Mouse (Mus musculus) myocyte (in vitro differentiated cells): Measurements from ENCODE around the gene Myh6. TPM values are rescaled to one million over a fixed set of nuclear protein-coding genes. Genes with fewer than 3 reads are reported as not detected.

ENCODE experiments used
- H3K27me3 ChIP-seq: one replicate; pipeline ENCODE4 v1.6.1; 2011; ENCODE audit not compliant: control insufficient read depth, insufficient read depth, insufficient read length
- H3K36me3 ChIP-seq: one replicate; pipeline ENCODE4 v1.6.1; 2011; ENCODE audit not compliant: control insufficient read depth, insufficient read depth
- H3K4me2 ChIP-seq: one replicate; pipeline ENCODE4 v1.6.1; 2011; ENCODE audit warnings: low read depth, control low read depth
- H3K4me3 ChIP-seq: one replicate; pipeline ENCODE4 v1.5.1; 2011; ENCODE audit warnings: mild to moderate bottlenecking, control low read depth, moderate library complexity
- H3K79me2 ChIP-seq: one replicate; pipeline ENCODE4 v1.6.1; 2011; ENCODE audit not compliant: control insufficient read depth, insufficient read depth
- H3ac ChIP-seq: one replicate; pipeline ENCODE4 v1.6.1; 2011; ENCODE audit not compliant: control insufficient read depth, insufficient read length
- CEBPB ChIP-seq: IDR thresholded peaks from 2 replicates; pipeline ENCODE4 v1.6.1; 2011; ENCODE audit warnings: mild to moderate bottlenecking, moderate library complexity; ENCODE audit not compliant: poor library complexity, insufficient read depth, severe bottlenecking
- E2F4 ChIP-seq: IDR thresholded peaks from one replicate; pipeline ENCODE4 v1.6.1; 2011; ENCODE audit warnings: mild to moderate bottlenecking, control low read depth, moderate library complexity; ENCODE audit not compliant: insufficient read depth
- MAX ChIP-seq: IDR thresholded peaks from one replicate; pipeline ENCODE4 v1.6.1; 2011; ENCODE audit warnings: low read depth, mild to moderate bottlenecking, control low read depth
- MYOD1 ChIP-seq, 3 experiments: IDR thresholded peaks; one replicate each; pipeline ENCODE4 v1.6.1; 2011; ENCODE audit warnings: control low read depth in 2 of 3, low read depth in 2 of 3, mild to moderate bottlenecking in 2 of 3, moderate library complexity in 1 of 3; ENCODE audit not compliant: insufficient read length in 2 of 3, control insufficient read depth in 1 of 3
- MYOG ChIP-seq, 3 experiments: IDR thresholded peaks; one replicate each; pipeline ENCODE4 v1.6.1; 2011; ENCODE audit warnings: control low read depth in 2 of 3, low read depth in 2 of 3, mild to moderate bottlenecking in 2 of 3; ENCODE audit not compliant: insufficient read length in 2 of 3, control insufficient read depth in 1 of 3, insufficient read depth in 1 of 3
- POLR2A ChIP-seq: IDR thresholded peaks from one replicate; pipeline ENCODE4 v1.6.1; 2011; ENCODE audit warnings: low read depth, mild to moderate bottlenecking, control low read depth, moderate library complexity; ENCODE audit not compliant: insufficient read length
- POLR2AphosphoS2 ChIP-seq: IDR thresholded peaks from one replicate; pipeline ENCODE4 v1.6.1; 2011; ENCODE audit warnings: low read depth, control low read depth; ENCODE audit not compliant: insufficient read length
- REST ChIP-seq: IDR thresholded peaks from one replicate; pipeline ENCODE4 v1.6.1; 2011; ENCODE audit warnings: mild to moderate bottlenecking, control low read depth, moderate library complexity; ENCODE audit not compliant: insufficient read depth, insufficient read length
- SRF ChIP-seq: IDR thresholded peaks from one replicate; pipeline ENCODE4 v1.6.1; 2011; ENCODE audit warnings: low read depth; ENCODE audit not compliant: control insufficient read depth, insufficient read length
- TCF12 ChIP-seq: IDR thresholded peaks from one replicate; pipeline ENCODE4 v1.6.1; 2011; ENCODE audit warnings: mild to moderate bottlenecking, control low read depth; ENCODE audit not compliant: poor library complexity, insufficient read depth, severe bottlenecking
- TCF3 ChIP-seq: IDR thresholded peaks from one replicate; pipeline ENCODE4 v1.6.1; 2011; ENCODE audit warnings: low read depth, control low read depth; ENCODE audit not compliant: insufficient read length
- USF1 ChIP-seq: IDR thresholded peaks from one replicate; pipeline ENCODE4 v1.6.1; 2011; ENCODE audit warnings: low read depth, mild to moderate bottlenecking, control low read depth, moderate library complexity
- polyA plus RNA-seq: library from polyadenylated mRNA; unstranded; fragments of >200 nt; fragmentation: generic; extraction: Trizol; gene quantifications from one replicate; pipeline ENCODE4 v1.2.1, GENCODE M21; 2012; ENCODE audit warnings: missing spikeins

The Myh6 gene
- polyA plus RNA-seq, 1 experiment = 15.0 TPM

DNA sequence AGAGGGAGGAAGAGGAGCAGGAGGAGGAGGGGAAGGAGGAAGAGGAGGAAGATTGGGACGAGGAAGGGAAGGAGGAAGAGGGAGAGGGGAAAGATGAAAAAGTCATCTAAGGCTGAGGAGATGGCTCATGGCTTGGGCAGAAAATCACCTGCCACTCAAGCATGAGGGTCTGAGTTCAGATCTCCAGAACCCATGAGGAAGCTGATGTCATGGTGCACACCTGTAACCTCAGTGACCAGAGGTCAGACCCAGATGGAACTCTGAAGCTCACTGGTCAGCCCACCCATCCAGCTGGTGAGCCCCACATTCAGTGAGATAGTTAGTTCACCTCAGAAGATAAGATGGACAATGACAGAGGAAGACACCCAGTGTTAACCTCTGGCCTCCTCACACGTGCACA lies 21.8 kb downstream of the Myh6 start:
- TF ChIP-seq CEBPB (no peak), SRF (no peak), POLR2AphosphoS2 (no peak), USF1 (no peak), MYOG (IDR thresholded peaks at IDR 0.05; ENCODE audit: control insufficient read depth in 1 of 3, insufficient read depth in 1 of 3, insufficient read length in 2 of 3, low read depth in 2 of 3) (no peak), E2F4 (no peak), MAX (no peak), TCF12 (no peak), REST (no peak), TCF3 (no peak), POLR2A (no peak), MYOD1 (IDR thresholded peaks at IDR 0.05; ENCODE audit: control insufficient read depth in 1 of 3, insufficient read length in 2 of 3, low read depth in 2 of 3) (no peak)
- H3K36me3 ChIP-seq = no peaks in the 10 kb centered on the region
- H3K79me2 ChIP-seq = no peaks in the 10 kb centered on the region
- peaks cover 8% of the 10 kb centered on the region for H3K27me3 ChIP-seq
- H3K4me3 ChIP-seq = no peak overlapping the region
- H3K4me2 ChIP-seq = no peak overlapping the region
- H3ac ChIP-seq = no peak overlapping the region

DNA sequence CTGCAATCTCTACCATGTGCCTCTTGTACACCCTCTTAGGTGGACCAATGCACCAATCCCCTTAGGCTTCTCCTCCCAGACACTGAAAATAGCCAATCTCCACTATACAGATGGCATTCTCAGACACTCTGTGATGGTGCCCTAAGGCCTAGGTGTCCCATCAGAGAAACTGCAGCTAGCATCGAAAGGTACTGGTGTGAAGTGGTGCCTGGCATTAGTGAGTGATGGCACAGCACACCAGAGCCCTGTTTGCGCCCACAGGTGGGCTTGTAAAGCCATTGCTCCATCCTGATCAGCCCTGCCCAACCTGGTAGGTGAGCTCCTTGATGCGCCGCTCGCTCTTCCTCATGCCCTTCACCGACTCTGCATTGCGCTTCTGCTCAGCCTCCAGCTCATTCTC lies 22.8 kb downstream of the Myh6 start:
- H3K79me2 ChIP-seq = no peaks in the 10 kb centered on the region
- no peak overlapping the region for H3K4me2 ChIP-seq
- TF ChIP-seq POLR2AphosphoS2 = no peak
- no peak for TF ChIP-seq POLR2A
- TF ChIP-seq TCF12 = no peak
- no peak for TF ChIP-seq TCF3
- no peak for TF ChIP-seq REST
- no peak for TF ChIP-seq MYOG (IDR thresholded peaks at IDR 0.05; ENCODE audit: control insufficient read depth in 1 of 3, insufficient read depth in 1 of 3, insufficient read length in 2 of 3, low read depth in 2 of 3)
- TF ChIP-seq USF1 = no peak
- TF ChIP-seq MYOD1 (IDR thresholded peaks at IDR 0.05; ENCODE audit: control insufficient read depth in 1 of 3, insufficient read length in 2 of 3, low read depth in 2 of 3) = no peak
- TF ChIP-seq CEBPB = no peak
- no peak for TF ChIP-seq E2F4
- H3K27me3 ChIP-seq = peaks cover 4% of the 10 kb centered on the region
- no peak overlapping the region for H3ac ChIP-seq
- no peaks in the 10 kb centered on the region for H3K36me3 ChIP-seq
- no peak overlapping the region for H3K4me3 ChIP-seq

GRCm38 (mm10) chr14:54942479-54942878 lies 24.2 kb downstream of the Myh6 start:
- Histone ChIP-seq H3ac (no peak overlapping the region), H3K4me2 (no peak overlapping the region), H3K27me3 (peaks cover 8% of the 10 kb centered on the region), H3K36me3 (no peaks in the 10 kb centered on the region), H3K79me2 (no peaks in the 10 kb centered on the region), H3K4me3 (no peak overlapping the region)
- TF ChIP-seq CEBPB (no peak), POLR2A (no peak), USF1 (no peak), E2F4 (no peak), MYOG (IDR thresholded peaks at IDR 0.05; ENCODE audit: control insufficient read depth in 1 of 3, insufficient read depth in 1 of 3, insufficient read length in 2 of 3, low read depth in 2 of 3) (no peak), MYOD1 (IDR thresholded peaks at IDR 0.05; ENCODE audit: control insufficient read depth in 1 of 3, insufficient read length in 2 of 3, low read depth in 2 of 3) (no peak), TCF12 (no peak), MAX (no peak), SRF (no peak)

- Histone ChIP-seq H3ac (no peak overlapping the region), H3K4me2 (no peak overlapping the region), H3K4me3 (no peak overlapping the region), H3K27me3 (peaks cover 11% of the 10 kb centered on the region), H3K79me2 (no peaks in the 10 kb centered on the region), H3K36me3 (no peaks in the 10 kb centered on the region)
- no peak for TF ChIP-seq E2F4
- TF ChIP-seq MAX = no peak
- no peak for TF ChIP-seq MYOG (IDR thresholded peaks at IDR 0.05; ENCODE audit: control insufficient read depth in 1 of 3, insufficient read depth in 1 of 3, insufficient read length in 2 of 3, low read depth in 2 of 3)
- no peak for TF ChIP-seq REST
- TF ChIP-seq SRF = no peak
These were observed 25.4 kb downstream of the Myh6 start for GRCm38 (mm10) chr14:54941024-54941978.

- no peak overlapping the region for H3K4me2 ChIP-seq
- no peak overlapping the region for H3ac ChIP-seq
- no peak for TF ChIP-seq USF1
- no peak for TF ChIP-seq MYOG (IDR thresholded peaks at IDR 0.05; ENCODE audit: control insufficient read depth in 1 of 3, insufficient read depth in 1 of 3, insufficient read length in 2 of 3, low read depth in 2 of 3)
- TF ChIP-seq POLR2AphosphoS2 = no peak
- TF ChIP-seq MAX = no peak
- TF ChIP-seq MYOD1 (IDR thresholded peaks at IDR 0.05; ENCODE audit: control insufficient read depth in 1 of 3, insufficient read length in 2 of 3, low read depth in 2 of 3) = no peak
- TF ChIP-seq CEBPB = no peak
- TF ChIP-seq E2F4 = no peak
- TF ChIP-seq TCF12 = no peak
- no peak for TF ChIP-seq SRF
- TF ChIP-seq POLR2A = no peak
- TF ChIP-seq REST = no peak
- TF ChIP-seq TCF3 = no peak
- no peak overlapping the region for H3K4me3 ChIP-seq
- peaks cover 17% of the 10 kb centered on the region for H3K27me3 ChIP-seq
- no peaks in the 10 kb centered on the region for H3K79me2 ChIP-seq
- no peaks in the 10 kb centered on the region for H3K36me3 ChIP-seq
These were observed 26.6 kb downstream of the Myh6 start for GRCm38 (mm10) chr14:54940176-54940530.
